Mouse (Mus musculus) left cerebral cortex, postnatal 14 days (tissue): ENCODE measurements at regions not wholly inside any gene's neighbourhood (a gene's known extent, or its start where the extent isn't known, plus 50 kb on each side); places are given as distances from the start of the nearest gene placed in this dataset.

Source experiments
- DNase-seq, 2 experiments: peaks; one replicate each; pipeline ENCODE4 v3.0.0; 2021 to 2022; ENCODE audit warnings: low spot score in 2 of 2, mixed read lengths in 1 of 2
- intact Hi-C: fragments of 180-260 bp; cut with DNase I; formaldehyde crosslinking; loops from one replicate; pipeline ENCODE4 v1.15.1; 2025

- intact Hi-C loops, result no loop called here
- peak in 1 of 2 experiments; percentile 17 for DNase-seq
These were observed 258.6 kb downstream of the Brinp2 start for GRCm38 (mm10) chr1:158097500-158097899.

GRCm38 (mm10) chr1:158119708-158120107 lies 236.4 kb downstream of the Brinp2 start:
- intact Hi-C loops, result no loop called here
- DNase-seq, result no peak

- peak; percentile 65 to 86 for DNase-seq
- intact Hi-C loops, result no loop called here
These were observed 231.2 kb downstream of the Brinp2 start for GRCm38 (mm10) chr1:158124902-158125301.

GRCm38 (mm10) chr1:158126272-158126671 lies 229.9 kb downstream of the Brinp2 start:
- DNase-seq, result no peak
- intact Hi-C loops, result no loop called here

GRCm38 (mm10) chr1:158129243-158129770 lies 226.8 kb downstream of the Brinp2 start:
- intact Hi-C loops, result no loop called here
- DNase-seq, result no peak

GRCm38 (mm10) chr1:158147525-158147924 lies 208.6 kb downstream of the Brinp2 start:
- DNase-seq, result peak; percentile 10 to 27
- intact Hi-C loops, result no loop called here

GRCm38 (mm10) chr1:158148035-158148434 lies 208.1 kb downstream of the Brinp2 start:
- intact Hi-C loops, result no loop called here
- DNase-seq, result no peak

GRCm38 (mm10) chr1:158161111-158161510 lies 195.0 kb downstream of the Brinp2 start:
- no peak for DNase-seq
- intact Hi-C loops, result no loop called here

- DNase-seq, result peak in 1 of 2 experiments; percentile 5
- intact Hi-C loops, result no loop called here
These were observed 194.6 kb downstream of the Brinp2 start for GRCm38 (mm10) chr1:158161533-158161932.

GRCm38 (mm10) chr1:158163411-158163810 lies 192.7 kb downstream of the Brinp2 start:
- no peak for DNase-seq
- intact Hi-C loops, result no loop called here

- no peak for DNase-seq
- intact Hi-C loops, result no loop called here
These were observed 186.1 kb downstream of the Brinp2 start for GRCm38 (mm10) chr1:158170006-158170405.

- intact Hi-C loops, result no loop called here
- no peak for DNase-seq
These were observed 176.0 kb downstream of the Brinp2 start for GRCm38 (mm10) chr1:158180095-158180494.

GRCm38 (mm10) chr1:158181296-158181695 lies 174.8 kb downstream of the Brinp2 start:
- intact Hi-C loops, result no loop called here
- no peak for DNase-seq

- no peak for DNase-seq
- intact Hi-C loops, result no loop called here
These were observed 168.5 kb downstream of the Brinp2 start for GRCm38 (mm10) chr1:158187651-158188050.

- intact Hi-C loops, result no loop called here
- DNase-seq, result peak; percentile 56 to 66
These were observed 163.1 kb downstream of the Brinp2 start for GRCm38 (mm10) chr1:158192841-158193551.

GRCm38 (mm10) chr1:158193968-158194565 lies 162.1 kb downstream of the Brinp2 start:
- no peak for DNase-seq
- intact Hi-C loops, result no loop called here
